ENCODE assay signal across 8 mouse cellular contexts in the genomic region with DNA sequence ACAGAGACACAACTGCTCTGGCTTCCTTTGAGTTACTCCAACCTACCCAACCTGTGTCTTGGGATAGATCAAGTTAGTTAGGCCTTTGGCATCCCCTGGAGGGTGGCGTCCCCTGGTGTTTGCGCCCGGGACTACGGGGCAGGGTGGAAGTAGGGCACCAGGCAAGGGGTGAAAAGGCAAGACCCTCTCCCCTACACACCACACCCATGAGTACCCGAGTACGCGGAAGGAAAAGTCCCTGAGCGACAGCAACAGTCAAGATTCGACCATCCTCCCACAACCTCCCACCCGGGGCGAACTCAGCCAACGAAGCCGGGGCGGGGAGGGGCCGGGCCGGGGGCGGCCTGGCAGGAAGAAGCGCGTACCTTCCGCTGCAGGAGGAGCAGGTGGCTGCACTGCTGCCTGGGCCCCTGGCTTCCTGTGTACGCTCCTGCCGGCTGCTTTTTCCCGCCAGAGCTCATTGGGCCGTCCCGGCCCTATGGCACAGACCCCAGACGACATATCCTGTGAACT. TPM values are rescaled to one million over a fixed set of nuclear protein-coding genes. Genes with fewer than 3 reads are reported as not detected.
A peak's percentile ranks its signal among the peaks of the same experiment; 100 is the strongest.
DNase-seq lines count a peak whose midpoint lies in the region; ATAC-seq and TF ChIP-seq lines count a peak whose summit lies in the region.

A gene (plus strand): TSS at position 479 of the 513 bp plus-strand sequence.

- peaks cover 11% of the 10 kb centered on the region; the same call in 1 of the 2 replicates for H3K36me3 ChIP-seq in forebrain, embryonic 11.5 days (ENCODE audit: control insufficient read depth, insufficient read depth, low read length)
- H3K36me3 ChIP-seq in hindbrain, embryonic 11.5 days (ENCODE audit: control insufficient read depth, insufficient read depth, low read length) = no peaks in the 10 kb centered on the region
- peaks cover 18% of the 10 kb centered on the region for H3K36me3 ChIP-seq in spleen, adult 2 months (ENCODE audit: control insufficient read depth, insufficient read depth, low read length)

- 0 out of 2 replicates have a peak within 1 kb of the TSS, but pooled peaks have one; percentile 5 for H3K4me2 ChIP-seq in forebrain, embryonic 11.5 days (ENCODE audit: low read depth, low read length, severe bottlenecking)
- H3K4me2 ChIP-seq in hindbrain, embryonic 11.5 days (replicated peaks; ENCODE audit: low read depth, low read length) = no peak within 1 kb of the TSS

- peak; percentile 69 for TF ChIP-seq CTCF in left cerebral cortex, adult 2 months (IDR thresholded peaks at IDR 0.05)
- TF ChIP-seq CTCF in spleen, adult 2 months (IDR thresholded peaks at IDR 0.05; ENCODE audit: extremely low read depth, insufficient read depth, insufficient read length, insufficient replicate concordance) = peak; percentile 85; the same call in 1 of the 2 replicates

- no peak within 1 kb of the TSS for H3K4me3 ChIP-seq in forebrain, embryonic 11.5 days (ENCODE audit: low read depth, low read length)
- H3K4me3 ChIP-seq in hindbrain, embryonic 11.5 days (ENCODE audit: low read depth, low read length) = no peak within 1 kb of the TSS
- no peak within 1 kb of the TSS for H3K4me3 ChIP-seq in left cerebral cortex, adult 2 months
- H3K4me3 ChIP-seq in spleen, adult 2 months (ENCODE audit: extremely low read depth, insufficient read depth, insufficient read length) = peak within 1 kb of the TSS; percentile 63

- no peaks in the 10 kb centered on the region for H3K4me1 ChIP-seq in forebrain, embryonic 11.5 days (replicated peaks; ENCODE audit: control insufficient read depth, insufficient read depth, low read length)
- no peaks in the 10 kb centered on the region for H3K4me1 ChIP-seq in hindbrain, embryonic 11.5 days (replicated peaks; ENCODE audit: control insufficient read depth, insufficient read depth, low read length)
- H3K4me1 ChIP-seq in spleen, adult 2 months (ENCODE audit: control insufficient read depth, insufficient read depth, insufficient read length) = no peaks in the 10 kb centered on the region; the same call in 1 of the 2 replicates

- no peaks in the 10 kb centered on the region for H3K9me3 ChIP-seq in forebrain, embryonic 11.5 days (ENCODE audit: control insufficient read depth, low read length)
- no peaks in the 10 kb centered on the region for H3K9me3 ChIP-seq in hindbrain, embryonic 11.5 days (ENCODE audit: control insufficient read depth, low read length)

- ATAC-seq in forebrain, embryonic 11.5 days (replicated peaks; ENCODE audit: low FRiP score) = peak; percentile 36; the same call in 1 of the 2 replicates
- peak; percentile 44; the same call in 1 of the 2 replicates for ATAC-seq in hindbrain, embryonic 11.5 days (ENCODE audit: low FRiP score)

- 0 out of 2 replicates have a peak within 1 kb of the TSS, but pooled peaks have one; percentile 2 for H3K27ac ChIP-seq in forebrain, embryonic 11.5 days (ENCODE audit: low read depth, low read length)
- H3K27ac ChIP-seq in hindbrain, embryonic 11.5 days (ENCODE audit: low read depth, low read length) = no peak within 1 kb of the TSS
- H3K27ac ChIP-seq in left cerebral cortex, adult 2 months = no peak within 1 kb of the TSS
- peak within 1 kb of the TSS; percentile 93 for H3K27ac ChIP-seq in spleen, adult 2 months (ENCODE audit: insufficient read depth, low read length)

- DNase-seq in cerebellum, adult 11 months = peak; percentile 36
- no peak for DNase-seq in cerebellum, postnatal 4 days (ENCODE audit: low spot score in 2 of 2)
- DNase-seq in adrenal gland, postnatal 14 days = peak; percentile 84
- DNase-seq in forebrain, embryonic 11.5 days (ENCODE audit: low spot score) = no peak
- DNase-seq in hindbrain, embryonic 11.5 days (ENCODE audit: low spot score) = peak; percentile 55
- no peak for DNase-seq in left cerebral cortex, adult 2 months (ENCODE audit: extremely low spot score in 1 of 2, low spot score in 2 of 2)
- DNase-seq in lung, postnatal 36 days = peak; percentile 81
- DNase-seq in spleen, adult 2 months (ENCODE audit: low read depth in 1 of 2, low spot score in 2 of 2) = peak; percentile 63 to 86

- H3K9ac ChIP-seq in forebrain, embryonic 11.5 days (ENCODE audit: low read length) = no peak within 1 kb of the TSS
- no peak within 1 kb of the TSS for H3K9ac ChIP-seq in hindbrain, embryonic 11.5 days (ENCODE audit: low read depth, low read length)

- H3K27me3 ChIP-seq in forebrain, embryonic 11.5 days (ENCODE audit: control insufficient read depth, insufficient read depth, low read length) = no peaks in the 10 kb centered on the region
- H3K27me3 ChIP-seq in hindbrain, embryonic 11.5 days (ENCODE audit: control insufficient read depth, insufficient read depth, low read length) = no peaks in the 10 kb centered on the region
- no peaks in the 10 kb centered on the region for H3K27me3 ChIP-seq in spleen, adult 2 months (ENCODE audit: control insufficient read depth, insufficient read depth, low read length)

- peak; percentile 66 for TF ChIP-seq POLR2A in spleen, adult 2 months (IDR thresholded peaks at IDR 0.05; ENCODE audit: low read depth, low read length)

- intact Hi-C loops in left cerebral cortex, adult 2 months (cut with DNase I) = loop anchor here (5.0 kb wide), 1 partner anchor 119 kb away; a partner anchor contains a TSS

- 19% methylated on average over 25 of the region's 26 CpGs for WGBS in forebrain, embryonic 11.5 days
- 14% methylated on average over 26 of the region's 26 CpGs for WGBS in hindbrain, embryonic 11.5 days
- WGBS in spleen, adult 2 months = 2% methylated on average over 26 of the region's 26 CpGs

RNA-seq across cellular contexts. Expression of the gene that starts here (rescaled TPM):
- total RNA-seq in adrenal gland, postnatal 14 days (2021) = 3.1 and 8.1 TPM in 2 replicates
- polyA plus RNA-seq in forebrain, embryonic 11.5 days (2014; fragmentation: Nextera tagmentation; extraction: Ambion mirVana) = 1.8 and 2.0 TPM in 2 replicates
- 3.9 TPM in 2 replicates for polyA plus RNA-seq in hindbrain, embryonic 11.5 days (2014; fragmentation: Nextera tagmentation; extraction: Ambion mirVana)
- total RNA-seq in left cerebral cortex, adult 2 months (2021) = 10 to 100 TPM; 60.4 to 65.0 TPM
- 62.1 and 72.2 TPM in 2 replicates for polyA plus RNA-seq in spleen, adult 2 months (2012; rRNA removed)

Comparison
In these comparisons a context has a peak if more than half of its experiments do, and no peak if none do; other contexts are left out.
1. RNA of the gene that starts here (polyA plus RNA-seq): 62.1 to 72.2 TPM in spleen, adult 2 months; 3.9 TPM in hindbrain, embryonic 11.5 days and 1.8 to 2.0 TPM in forebrain, embryonic 11.5 days; every median in the first group is over 10 times any median in the second.
2. DNase-seq: peak in cerebellum, adult 11 months (single experiment), adrenal gland, postnatal 14 days (single experiment), hindbrain, embryonic 11.5 days (single experiment), lung, postnatal 36 days (single experiment) and spleen, adult 2 months (2 of 2); none in cerebellum, postnatal 4 days (0 of 2), forebrain, embryonic 11.5 days (single experiment) and left cerebral cortex, adult 2 months (0 of 2).
3. H3K27ac ChIP-seq: peak in forebrain, embryonic 11.5 days (single experiment) and spleen, adult 2 months (single experiment); none in hindbrain, embryonic 11.5 days (single experiment) and left cerebral cortex, adult 2 months (single experiment).